Mouse (Mus musculus): ENCODE measurements around the gene Angptl8. TPM values are rescaled to one million over a fixed set of nuclear protein-coding genes. Genes with fewer than 3 reads are reported as not detected.
A peak's percentile ranks its signal among the peaks of the same experiment; 100 is the strongest.

Gene Angptl8
- polyA plus RNA-seq, 1 experiment from 2014 or later: 1.9 TPM

DNA sequence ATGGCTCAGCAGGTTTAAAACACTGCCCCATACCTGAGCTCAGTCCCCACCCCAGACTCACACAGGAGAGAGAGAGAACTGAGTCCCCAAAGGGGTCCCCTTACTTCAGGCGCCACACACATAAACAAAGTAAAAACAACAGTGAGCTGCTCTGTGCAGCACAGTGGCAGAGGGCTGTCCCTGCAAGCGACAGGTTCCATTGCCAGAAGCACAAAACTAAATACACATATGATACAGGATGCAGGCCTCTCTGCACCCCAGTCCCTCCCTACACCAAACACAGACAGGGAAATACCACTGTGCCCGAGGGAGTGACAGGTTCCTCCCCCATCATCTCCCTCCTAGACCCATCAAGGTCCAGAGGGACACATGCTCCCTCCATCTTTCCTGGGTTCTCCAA is 12.1 kb downstream of the Angptl8 start:
- Histone ChIP-seq H3K9me3 (replicated peaks; ENCODE audit: control insufficient read depth, low read length) (no peaks in the 10 kb centered on the region), H3K27ac (ENCODE audit: low read depth, low read length) (peak overlapping the region; percentile 91), H3K4me3 (ENCODE audit: low read depth, low read length) (peak overlapping the region; percentile 32), H3K4me1 (ENCODE audit: control insufficient read depth, insufficient read depth, low read length) (peaks cover 24% of the 10 kb centered on the region), H3K27me3 (ENCODE audit: control insufficient read depth, insufficient read depth, low read length) (no peaks in the 10 kb centered on the region), H3K36me3 (ENCODE audit: control insufficient read depth, insufficient read depth, low read length) (peaks cover 3% of the 10 kb centered on the region; the same call in 1 of the 2 replicates), H3K4me2 (peak overlapping the region; percentile 70), H3K9ac (ENCODE audit: low read depth, low read length) (peak overlapping the region; percentile 56)
- 23% methylated on average over 3 of the region's 3 CpGs for WGBS (ENCODE audit: insufficient replicate concordance)
- no peak for ATAC-seq (replicated peaks; ENCODE audit: insufficient number of reproducible peaks, low FRiP score, low TSS enrichment)

DNA sequence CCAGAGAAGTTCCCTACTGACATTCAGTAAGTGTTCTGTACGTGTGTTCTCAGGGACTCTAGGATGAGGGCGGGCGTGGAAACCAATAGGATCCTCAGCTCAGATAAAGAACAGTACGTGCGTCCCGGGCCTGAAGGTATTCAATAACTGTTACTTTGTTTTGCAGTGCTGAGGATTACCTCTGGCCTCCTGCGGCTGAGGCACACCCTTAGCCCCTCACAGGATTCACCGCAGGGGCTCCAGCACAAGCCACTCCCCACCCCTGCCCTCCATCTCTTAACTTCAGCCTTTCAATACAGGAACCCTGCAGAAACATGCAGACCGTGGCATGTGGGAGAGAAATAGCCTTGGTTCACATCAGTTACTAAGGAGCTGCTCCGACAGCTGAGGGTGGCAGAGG is 12.6 kb downstream of the Angptl8 start:
- H3K36me3 ChIP-seq (ENCODE audit: control insufficient read depth, insufficient read depth, low read length): peaks cover 3% of the 10 kb centered on the region; the same call in 1 of the 2 replicates
- no peaks in the 10 kb centered on the region for H3K27me3 ChIP-seq (ENCODE audit: control insufficient read depth, insufficient read depth, low read length)
- ATAC-seq (replicated peaks; ENCODE audit: insufficient number of reproducible peaks, low FRiP score, low TSS enrichment): no peak
- no peaks in the 10 kb centered on the region for H3K9me3 ChIP-seq (replicated peaks; ENCODE audit: control insufficient read depth, low read length)
- peaks cover 24% of the 10 kb centered on the region for H3K4me1 ChIP-seq (ENCODE audit: control insufficient read depth, insufficient read depth, low read length)
- H3K9ac ChIP-seq (ENCODE audit: low read depth, low read length): peak overlapping the region; percentile 49; the same call in 1 of the 2 replicates
- H3K27ac ChIP-seq (ENCODE audit: low read depth, low read length): peak overlapping the region; percentile 91
- no peak overlapping the region for H3K4me3 ChIP-seq (ENCODE audit: low read depth, low read length)
- peak overlapping the region; percentile 70 for H3K4me2 ChIP-seq
- 23% methylated on average over 10 of the region's 10 CpGs for WGBS (ENCODE audit: insufficient replicate concordance)

DNA sequence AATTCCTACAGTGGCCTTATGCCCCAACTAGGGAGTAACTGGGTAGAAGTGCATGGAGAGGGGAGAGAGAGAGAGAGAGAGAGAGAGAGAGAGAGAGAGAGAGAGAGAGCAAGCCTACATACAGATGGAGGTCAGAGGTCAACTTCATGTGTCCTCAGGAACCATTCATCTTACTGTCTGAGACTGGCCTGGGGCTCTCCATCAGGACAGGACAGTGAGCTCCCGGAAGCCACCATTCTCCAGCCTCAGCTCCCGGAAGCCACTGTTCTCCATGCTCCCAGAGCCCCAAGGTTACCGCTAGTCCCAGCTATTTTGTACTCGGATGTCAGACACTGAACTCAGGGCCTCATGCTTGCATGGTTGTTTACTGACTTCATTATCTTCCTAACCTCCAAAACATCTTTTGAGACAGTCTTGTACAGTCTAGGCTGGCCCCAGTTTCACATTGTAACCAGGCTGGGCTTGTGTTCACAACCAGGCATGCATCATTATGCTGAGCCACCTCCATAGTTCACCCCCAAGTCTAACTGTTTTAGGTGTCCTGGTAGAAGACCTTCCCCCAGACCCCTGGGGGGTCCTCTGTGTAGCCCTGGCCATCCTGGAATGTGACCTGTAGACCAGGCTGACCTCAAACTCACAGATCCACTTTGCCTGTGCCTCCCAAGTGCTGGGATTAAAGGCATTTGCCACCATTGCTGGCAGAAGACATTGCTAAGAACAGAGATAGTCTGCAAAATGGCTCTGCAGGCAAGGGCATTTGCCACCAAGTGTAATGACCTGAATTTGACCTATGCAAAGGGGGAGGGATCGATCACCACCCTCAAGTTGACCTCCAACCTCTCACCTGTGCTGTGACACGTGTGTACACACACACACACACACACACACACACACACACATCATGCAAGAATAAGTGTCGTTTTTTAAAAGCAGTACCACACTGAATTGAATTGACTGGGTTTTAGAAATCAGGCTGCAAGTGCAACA is 14.7 kb downstream of the Angptl8 start:
- H3K9ac ChIP-seq (ENCODE audit: low read depth, low read length): peak overlapping the region; percentile 35; the same call in 1 of the 2 replicates
- H3K36me3 ChIP-seq (ENCODE audit: control insufficient read depth, insufficient read depth, low read length): peaks cover 3% of the 10 kb centered on the region; the same call in 1 of the 2 replicates
- peaks cover 24% of the 10 kb centered on the region for H3K4me1 ChIP-seq (ENCODE audit: control insufficient read depth, insufficient read depth, low read length)
- 60% methylated on average over 7 of the region's 7 CpGs for WGBS (ENCODE audit: insufficient replicate concordance)
- ATAC-seq (replicated peaks; ENCODE audit: insufficient number of reproducible peaks, low FRiP score, low TSS enrichment): no peak
- H3K27me3 ChIP-seq (ENCODE audit: control insufficient read depth, insufficient read depth, low read length): no peaks in the 10 kb centered on the region
- H3K4me3 ChIP-seq (ENCODE audit: low read depth, low read length): no peak overlapping the region
- H3K4me2 ChIP-seq: peak overlapping the region; percentile 81
- peak overlapping the region; percentile 65 for H3K27ac ChIP-seq (ENCODE audit: low read depth, low read length)
- H3K9me3 ChIP-seq (replicated peaks; ENCODE audit: control insufficient read depth, low read length): no peaks in the 10 kb centered on the region

DNA sequence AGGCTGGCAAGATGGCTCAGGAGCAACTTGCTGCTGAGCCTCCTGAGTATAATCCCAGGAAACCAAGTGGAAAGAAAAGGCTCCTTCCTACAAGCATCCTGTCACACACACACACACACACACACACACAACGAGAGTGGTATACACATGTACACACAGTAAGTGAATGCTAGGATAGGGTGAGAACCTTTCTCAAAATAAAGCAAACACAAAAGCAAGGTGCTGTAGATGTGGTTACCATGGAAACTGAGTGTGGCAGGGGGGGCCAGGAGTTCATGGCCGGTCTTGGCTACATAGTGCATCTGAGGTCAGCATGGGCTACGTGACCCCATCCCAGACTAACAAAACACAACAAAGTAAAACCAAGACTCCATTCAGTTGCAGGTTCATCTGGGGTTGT is 15.8 kb downstream of the Angptl8 start:
- Histone ChIP-seq H3K27ac (ENCODE audit: low read depth, low read length) (no peak overlapping the region; the same call in 1 of the 2 replicates), H3K4me3 (ENCODE audit: low read depth, low read length) (peak overlapping the region; percentile 78), H3K9me3 (replicated peaks; ENCODE audit: control insufficient read depth, low read length) (no peaks in the 10 kb centered on the region), H3K4me2 (peak overlapping the region; percentile 81), H3K9ac (ENCODE audit: low read depth, low read length) (peak overlapping the region; percentile 81; the same call in 1 of the 2 replicates), H3K27me3 (ENCODE audit: control insufficient read depth, insufficient read depth, low read length) (no peaks in the 10 kb centered on the region), H3K4me1 (ENCODE audit: control insufficient read depth, insufficient read depth, low read length) (peaks cover 24% of the 10 kb centered on the region), H3K36me3 (ENCODE audit: control insufficient read depth, insufficient read depth, low read length) (no peaks in the 10 kb centered on the region; the same call in 1 of the 2 replicates)
- 63% methylated on average over 3 of the region's 3 CpGs for WGBS (ENCODE audit: insufficient replicate concordance)
- no peak for ATAC-seq (replicated peaks; ENCODE audit: insufficient number of reproducible peaks, low FRiP score, low TSS enrichment)

DNA sequence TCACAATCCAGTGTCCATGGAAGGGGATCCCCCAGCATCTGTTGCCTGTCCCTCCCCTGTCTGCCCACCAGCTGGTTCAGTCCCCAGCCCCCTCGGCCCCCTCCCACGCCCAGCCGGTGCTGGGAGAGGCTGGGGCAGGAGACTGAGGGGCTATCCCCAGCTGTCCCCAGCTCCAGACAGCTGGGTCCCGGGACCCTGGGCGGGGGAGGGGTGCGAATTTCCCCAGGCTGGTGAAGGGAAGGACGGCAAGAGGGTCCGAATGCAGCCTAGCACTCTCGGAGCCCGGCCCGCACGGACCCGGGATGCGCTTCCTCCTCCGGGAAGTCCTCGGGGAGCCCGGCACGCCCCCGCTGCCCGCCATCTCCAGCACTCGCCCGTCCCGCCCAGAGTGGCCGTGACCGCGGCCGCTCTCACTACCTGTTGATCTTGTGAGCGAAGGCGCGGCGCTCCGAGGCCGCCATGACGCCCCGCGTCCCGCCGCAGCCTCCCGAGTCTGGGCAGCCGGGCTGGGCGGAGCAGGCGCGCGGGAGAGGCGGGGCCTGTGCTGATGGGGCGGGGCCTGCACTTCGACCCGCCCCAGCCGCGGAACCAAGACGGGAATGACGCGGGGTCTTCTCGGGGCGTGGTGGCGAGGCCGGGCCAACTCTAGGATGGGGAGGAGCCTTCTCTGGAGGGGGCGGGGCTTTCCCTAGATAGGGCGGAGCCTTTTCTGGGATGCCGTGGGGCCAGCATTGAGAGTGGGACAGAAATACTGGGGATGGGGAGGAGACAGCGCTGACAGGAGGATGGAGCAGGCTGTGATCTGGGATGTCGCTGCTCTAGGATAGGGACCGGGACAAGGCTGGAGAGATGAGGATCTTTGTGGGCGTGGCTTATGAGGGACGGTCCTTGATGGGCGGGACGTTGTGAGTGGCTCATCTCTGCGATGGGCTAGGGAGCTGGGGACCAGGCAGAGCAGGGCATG is 17.1 kb downstream of the Angptl8 start, which contains the start of gene Dock6:
Gene Dock6 (minus strand): TSS at position 508 of the 964 bp plus-strand sequence.
- peak within 1 kb of the TSS; percentile 81 for H3K9ac ChIP-seq (ENCODE audit: low read depth, low read length)
- peak within 1 kb of the TSS; percentile 78 for H3K4me3 ChIP-seq (ENCODE audit: low read depth, low read length)
- H3K4me1 ChIP-seq (ENCODE audit: control insufficient read depth, insufficient read depth, low read length): peaks cover 13% of the 10 kb centered on the region
- H3K27ac ChIP-seq (ENCODE audit: low read depth, low read length): peak within 1 kb of the TSS; percentile 58
- ATAC-seq (replicated peaks; ENCODE audit: insufficient number of reproducible peaks, low FRiP score, low TSS enrichment): peak; percentile 86
- peak within 1 kb of the TSS; percentile 81 for H3K4me2 ChIP-seq
- WGBS (ENCODE audit: insufficient replicate concordance): 1% methylated on average over 68 of the region's 68 CpGs
- no peaks in the 10 kb centered on the region for H3K27me3 ChIP-seq (ENCODE audit: control insufficient read depth, insufficient read depth, low read length)
- no peaks in the 10 kb centered on the region for H3K36me3 ChIP-seq (ENCODE audit: control insufficient read depth, insufficient read depth, low read length)
- no peaks in the 10 kb centered on the region for H3K9me3 ChIP-seq (replicated peaks; ENCODE audit: control insufficient read depth, low read length)

DNA sequence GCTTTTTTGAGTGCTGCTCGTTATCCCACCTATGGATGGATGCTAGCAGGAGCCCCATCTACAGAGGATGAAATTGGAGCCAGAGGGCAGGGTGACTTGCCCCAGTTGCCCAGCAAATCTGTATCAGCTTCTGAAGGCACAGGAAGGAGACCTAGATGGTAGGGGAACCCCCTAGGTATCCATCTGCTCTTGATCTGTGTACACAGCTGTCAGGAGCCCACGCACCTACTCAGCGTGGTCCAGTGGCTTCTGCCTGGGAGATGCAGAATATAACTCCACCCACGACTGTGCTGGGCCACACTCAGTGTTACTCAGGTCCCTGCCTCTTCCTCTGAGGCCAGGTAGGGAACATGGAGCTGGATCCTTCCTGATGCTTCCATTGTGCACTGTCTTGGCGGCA is 18.7 kb downstream of the Angptl8 start:
- no peaks in the 10 kb centered on the region for H3K27me3 ChIP-seq (ENCODE audit: control insufficient read depth, insufficient read depth, low read length)
- no peak overlapping the region for H3K27ac ChIP-seq (ENCODE audit: low read depth, low read length)
- WGBS (ENCODE audit: insufficient replicate concordance): 78% methylated on average over 5 of the region's 5 CpGs
- H3K9me3 ChIP-seq (replicated peaks; ENCODE audit: control insufficient read depth, low read length): no peaks in the 10 kb centered on the region
- H3K4me3 ChIP-seq (ENCODE audit: low read depth, low read length): no peak overlapping the region
- no peaks in the 10 kb centered on the region for H3K36me3 ChIP-seq (ENCODE audit: control insufficient read depth, insufficient read depth, low read length)
- no peak overlapping the region for H3K9ac ChIP-seq (ENCODE audit: low read depth, low read length)
- no peak for ATAC-seq (replicated peaks; ENCODE audit: insufficient number of reproducible peaks, low FRiP score, low TSS enrichment)
- H3K4me1 ChIP-seq (ENCODE audit: control insufficient read depth, insufficient read depth, low read length): peaks cover 6% of the 10 kb centered on the region; the same call in 1 of the 2 replicates
- H3K4me2 ChIP-seq: no peak overlapping the region

DNA sequence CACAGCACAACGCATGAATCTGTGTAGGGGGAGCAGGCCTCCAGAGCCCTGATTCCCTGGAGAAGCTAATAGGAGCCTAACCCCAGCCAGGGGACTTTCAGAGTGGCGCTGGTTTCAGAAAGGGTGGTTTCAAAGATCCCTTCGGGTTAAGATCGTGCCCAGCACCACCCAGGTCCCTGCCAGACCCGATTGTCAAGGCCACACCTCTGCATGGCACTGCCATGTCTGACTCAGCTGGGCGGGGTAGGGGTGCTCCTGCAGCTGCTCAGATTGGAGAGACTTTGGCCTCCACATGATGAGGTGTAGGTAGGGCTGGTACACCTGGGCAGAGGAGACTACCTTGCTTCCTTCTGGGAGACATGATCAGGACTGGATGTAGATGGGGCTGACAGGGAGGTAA is 19.6 kb downstream of the Angptl8 start:
- peaks cover 6% of the 10 kb centered on the region; the same call in 1 of the 2 replicates for H3K4me1 ChIP-seq (ENCODE audit: control insufficient read depth, insufficient read depth, low read length)
- no peak for ATAC-seq (replicated peaks; ENCODE audit: insufficient number of reproducible peaks, low FRiP score, low TSS enrichment)
- H3K4me3 ChIP-seq (ENCODE audit: low read depth, low read length): no peak overlapping the region
- H3K27me3 ChIP-seq (ENCODE audit: control insufficient read depth, insufficient read depth, low read length): no peaks in the 10 kb centered on the region
- H3K9me3 ChIP-seq (replicated peaks; ENCODE audit: control insufficient read depth, low read length): no peaks in the 10 kb centered on the region
- no peak overlapping the region for H3K27ac ChIP-seq (ENCODE audit: low read depth, low read length)
- H3K9ac ChIP-seq (ENCODE audit: low read depth, low read length): no peak overlapping the region
- H3K4me2 ChIP-seq: no peak overlapping the region
- H3K36me3 ChIP-seq (ENCODE audit: control insufficient read depth, insufficient read depth, low read length): no peaks in the 10 kb centered on the region
- WGBS (ENCODE audit: insufficient replicate concordance): 76% methylated on average over 6 of the region's 6 CpGs

DNA sequence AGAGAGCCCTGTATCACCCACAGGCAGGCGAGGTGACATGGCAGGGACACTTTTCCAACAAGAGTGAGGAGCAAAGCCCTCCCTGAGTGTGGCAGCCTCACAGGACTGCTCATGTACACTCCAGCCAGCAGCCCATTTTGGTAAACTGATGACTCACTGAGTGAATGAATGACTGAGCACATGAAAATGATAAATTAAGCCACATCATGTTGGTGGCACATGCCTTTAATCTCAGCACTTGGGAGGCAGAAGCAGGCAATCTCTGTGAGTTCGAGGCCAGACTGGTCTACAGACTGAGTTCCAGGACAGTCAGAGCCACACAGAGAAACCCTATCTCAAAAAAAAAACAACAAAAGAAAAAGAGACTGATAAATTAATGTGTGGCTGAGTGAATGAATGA is 22.2 kb downstream of the Angptl8 start:
- H3K27me3 ChIP-seq (ENCODE audit: control insufficient read depth, insufficient read depth, low read length): no peaks in the 10 kb centered on the region
- H3K36me3 ChIP-seq (ENCODE audit: control insufficient read depth, insufficient read depth, low read length): no peaks in the 10 kb centered on the region
- no peak overlapping the region for H3K4me2 ChIP-seq
- H3K4me3 ChIP-seq (ENCODE audit: low read depth, low read length): no peak overlapping the region
- H3K9me3 ChIP-seq (replicated peaks; ENCODE audit: control insufficient read depth, low read length): no peaks in the 10 kb centered on the region
- 50% methylated on average over 2 of the region's 2 CpGs for WGBS (ENCODE audit: insufficient replicate concordance)
- no peaks in the 10 kb centered on the region for H3K4me1 ChIP-seq (ENCODE audit: control insufficient read depth, insufficient read depth, low read length)
- H3K27ac ChIP-seq (ENCODE audit: low read depth, low read length): peak overlapping the region; percentile 51
- H3K9ac ChIP-seq (ENCODE audit: low read depth, low read length): no peak overlapping the region
- ATAC-seq (replicated peaks; ENCODE audit: insufficient number of reproducible peaks, low FRiP score, low TSS enrichment): no peak

All from heart, embryonic 11.5 days (tissue).